Mouse (Mus musculus) limb, embryonic 11.5 days (tissue): ENCODE measurements around the gene Mrps27. TPM values are rescaled to one million over a fixed set of nuclear protein-coding genes. Genes with fewer than 3 reads are reported as not detected.

Experiments
- ATAC-seq: fragments of 200-750 bp; cut with Nextera tagmentation; 2 replicates; pipeline ENCODE4 v1.8.0; 2017; ENCODE audit warnings: low read depth; ENCODE audit not compliant: insufficient number of reproducible peaks, low FRiP score, low TSS enrichment
- DNase-seq: peaks from one replicate; pipeline ENCODE4 v3.0.0-alpha.2; 2015; ENCODE audit warnings: low spot score
- H3K27ac ChIP-seq: fragments of 300-500 bp; sonication (generic); replicated peaks from 2 replicates; pipeline ENCODE4 v1.5.1; 2014; ENCODE audit warnings: low read depth, mild to moderate bottlenecking, low read length
- H3K27me3 ChIP-seq: fragments of 300-500 bp; sonication (generic); 2 replicates; pipeline ENCODE4 v1.6.1; 2014; ENCODE audit warnings: mild to moderate bottlenecking, low read length, mixed read lengths; ENCODE audit not compliant: control insufficient read depth, insufficient read depth
- H3K36me3 ChIP-seq: fragments of 300-500 bp; sonication (generic); 2 replicates; pipeline ENCODE4 v1.6.1; 2014; ENCODE audit warnings: mild to moderate bottlenecking, low read length, moderate library complexity, mixed read lengths; ENCODE audit not compliant: control insufficient read depth, insufficient read depth
- H3K4me1 ChIP-seq: fragments of 300-500 bp; sonication (generic); 2 replicates; pipeline ENCODE4 v1.6.1; 2014; ENCODE audit warnings: low read length, mixed read lengths; ENCODE audit not compliant: control insufficient read depth, insufficient read depth
- H3K4me2 ChIP-seq: fragments of 300-500 bp; sonication (generic); 2 replicates; pipeline ENCODE4 v1.6.1; 2014; ENCODE audit warnings: low read depth, mild to moderate bottlenecking, moderate library complexity; ENCODE audit not compliant: severe bottlenecking
- H3K4me3 ChIP-seq: fragments of 300-500 bp; sonication (generic); 2 replicates; pipeline ENCODE4 v1.5.1; 2014; ENCODE audit warnings: low read depth, low read length
- H3K9ac ChIP-seq: fragments of 300-500 bp; sonication (generic); 2 replicates; pipeline ENCODE4 v1.6.1; 2014; ENCODE audit warnings: mild to moderate bottlenecking, low read length
- H3K9me3 ChIP-seq: fragments of 300-500 bp; sonication (generic); 2 replicates; pipeline ENCODE4 v1.6.1; 2016; ENCODE audit warnings: low read length; ENCODE audit not compliant: control insufficient read depth
- WGBS: fragments of 180-500 bp; shearing (Covaris S2); extraction: QIAGEN DNeasy Blood & Tissue Kit; methylation state at CpG from one replicate; pipeline ENCODE4 v1.1.7; 2014; 5-methylcytosine and 5-hydroxymethylcytosine counted together
- polyA plus RNA-seq: library from polyadenylated mRNA; unstranded; fragments of >200 nt; fragmentation: Nextera tagmentation; extraction: Ambion mirVana; gene quantifications from 2 replicates; pipeline ENCODE4 v1.2.1, GENCODE M21; 2014

The Mrps27 gene
- polyA plus RNA-seq, 1 experiment from 2014 or later: 76.4 TPM

DNA sequence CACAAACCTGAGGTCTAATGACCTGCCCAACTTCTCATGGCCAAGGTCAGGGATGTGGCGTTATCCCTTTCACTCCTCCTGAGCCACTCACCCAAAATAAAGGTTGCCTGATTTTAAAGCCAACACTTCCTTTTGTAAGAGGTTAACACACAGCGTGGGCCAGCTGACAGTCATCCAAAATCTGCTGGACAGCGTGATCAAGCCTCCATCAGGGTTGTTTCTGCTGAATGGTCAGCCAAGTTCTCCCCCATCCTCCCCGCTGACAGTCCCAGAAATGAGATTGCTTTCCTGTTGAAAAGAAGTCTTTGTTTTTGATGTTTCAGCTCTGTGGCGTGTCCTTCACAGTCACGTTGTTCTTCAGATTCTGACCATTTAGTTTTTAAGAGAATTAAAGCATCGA, 106.2 kb downstream of the Mrps27 start:
- Histone ChIP-seq H3K4me1 (no peaks in the 10 kb centered on the region), H3K27ac (no peak overlapping the region), H3K9me3 (no peaks in the 10 kb centered on the region), H3K36me3 (no peaks in the 10 kb centered on the region), H3K4me2 (no peak overlapping the region), H3K9ac (no peak overlapping the region), H3K4me3 (no peak overlapping the region), H3K27me3 (no peaks in the 10 kb centered on the region)
- DNase-seq (no peak), ATAC-seq (no peak)
- WGBS: 95% methylated on average over 7 of the region's 7 CpGs

- Histone ChIP-seq H3K4me3 (no peak overlapping the region), H3K4me1 (no peaks in the 10 kb centered on the region), H3K4me2 (no peak overlapping the region), H3K36me3 (no peaks in the 10 kb centered on the region), H3K9ac (no peak overlapping the region), H3K27me3 (no peaks in the 10 kb centered on the region), H3K9me3 (no peaks in the 10 kb centered on the region), H3K27ac (no peak overlapping the region)
- no peak for ATAC-seq
- DNase-seq: no peak
- 84% methylated on average over 5 of the region's 5 CpGs for WGBS
Measured at GRCm38 (mm10) chr13:99451276-99451675, 106.7 kb downstream of the Mrps27 start.

- ATAC-seq: no peak
- Histone ChIP-seq H3K27ac (no peak overlapping the region), H3K27me3 (no peaks in the 10 kb centered on the region), H3K9me3 (no peaks in the 10 kb centered on the region), H3K4me1 (no peaks in the 10 kb centered on the region), H3K4me3 (no peak overlapping the region), H3K36me3 (no peaks in the 10 kb centered on the region), H3K4me2 (no peak overlapping the region), H3K9ac (no peak overlapping the region)
- no peak for DNase-seq
- WGBS: 89% methylated on average over 3 of the region's 3 CpGs
Measured at GRCm38 (mm10) chr13:99452444-99452843, 107.9 kb downstream of the Mrps27 start.

- Histone ChIP-seq H3K4me2 (no peak overlapping the region), H3K4me1 (no peaks in the 10 kb centered on the region), H3K27me3 (no peaks in the 10 kb centered on the region), H3K9me3 (no peaks in the 10 kb centered on the region), H3K9ac (no peak overlapping the region), H3K27ac (no peak overlapping the region), H3K36me3 (no peaks in the 10 kb centered on the region), H3K4me3 (no peak overlapping the region)
- ATAC-seq (no peak), DNase-seq (no peak)
- 85% methylated on average over 7 of the region's 7 CpGs for WGBS
Measured at GRCm38 (mm10) chr13:99454977-99455376, 110.4 kb downstream of the Mrps27 start.

GRCm38 (mm10) chr13:99458658-99459386, 114.2 kb downstream of the Mrps27 start:
- Histone ChIP-seq H3K4me1 (no peaks in the 10 kb centered on the region), H3K27me3 (no peaks in the 10 kb centered on the region), H3K9ac (no peak overlapping the region), H3K4me3 (no peak overlapping the region), H3K9me3 (no peaks in the 10 kb centered on the region), H3K27ac (no peak overlapping the region), H3K36me3 (no peaks in the 10 kb centered on the region), H3K4me2 (no peak overlapping the region)
- no peak for DNase-seq
- 80% methylated on average over 12 of the region's 12 CpGs for WGBS
- no peak for ATAC-seq

GRCm38 (mm10) chr13:99459612-99460011, 115.0 kb downstream of the Mrps27 start:
- no peak for DNase-seq

GRCm38 (mm10) chr13:99461886-99462285, 117.3 kb downstream of the Mrps27 start:
- Histone ChIP-seq H3K4me1 (no peaks in the 10 kb centered on the region), H3K9me3 (no peaks in the 10 kb centered on the region), H3K27me3 (no peaks in the 10 kb centered on the region), H3K36me3 (no peaks in the 10 kb centered on the region), H3K4me3 (no peak overlapping the region), H3K4me2 (no peak overlapping the region), H3K27ac (no peak overlapping the region), H3K9ac (no peak overlapping the region)
- ATAC-seq (no peak), DNase-seq (no peak)
- 87% methylated on average over 4 of the region's 4 CpGs for whole genome bisulfite sequencing

More at GRCm38 (mm10) chr13:99459612-99460011, 115.0 kb downstream of the Mrps27 start:
- Histone ChIP-seq H3K27me3 (no peaks in the 10 kb centered on the region), H3K9me3 (no peaks in the 10 kb centered on the region), H3K4me2 (no peak overlapping the region), H3K9ac (no peak overlapping the region), H3K27ac (no peak overlapping the region), H3K4me3 (no peak overlapping the region), H3K4me1 (no peaks in the 10 kb centered on the region), H3K36me3 (no peaks in the 10 kb centered on the region)
- no peak for ATAC-seq
- WGBS: 91% methylated on average over 4 of the region's 4 CpGs

GRCm38 (mm10) chr13:99464551-99464950, 120.0 kb downstream of the Mrps27 start:
- no peak overlapping the region for H3K4me3 ChIP-seq
- DNase-seq (no peak), ATAC-seq (no peak)
- H3K27ac ChIP-seq: no peak overlapping the region
- no peaks in the 10 kb centered on the region for H3K4me1 ChIP-seq
- H3K4me2 ChIP-seq: no peak overlapping the region
- no peaks in the 10 kb centered on the region for H3K36me3 ChIP-seq
- no peaks in the 10 kb centered on the region for H3K9me3 ChIP-seq
- WGBS: 75% methylated on average over 4 of the region's 4 CpGs
- H3K27me3 ChIP-seq: no peaks in the 10 kb centered on the region
- H3K9ac ChIP-seq: no peak overlapping the region
